Mouse (Mus musculus) megakaryocyte, embryonic 14.5 days (primary cell): ENCODE results near the gene Ngef.

Experiments
- FLI1 ChIP-seq: IDR thresholded peaks from 2 replicates; pipeline ENCODE4 v1.6.1; 2012; ENCODE audit warnings: low read length, inconsistent platforms, mixed read lengths
- GATA1 ChIP-seq: IDR thresholded peaks from 3 replicates; pipeline ENCODE4 v1.6.1; 2012; ENCODE audit warnings: mixed read lengths, low read length, inconsistent platforms, borderline replicate concordance

- TF ChIP-seq GATA1 (no peak), FLI1 (no peak)
These were observed 101.1 kb downstream of the Ngef start for GRCm38 (mm10) chr1:87472576-87472975.
